ENCODE assay signal across 16 mouse cellular contexts in genomic region chr5:119300106-119300505, GRCm38 (mm10).
DNase-seq lines count a peak whose midpoint lies in the region; ATAC-seq lines count a peak whose summit lies in the region.
"Had no signal": no experiment of that assay in that cellular context is flagged by ENCODE, and none has a peak within 500 bp of the region (broad histone marks: within the 10 kb centered on the region; RNA-seq: fewer than 3 reads in every experiment).

No protein-coding gene starts in this region.

- H3K27me3 ChIP-seq in hindbrain, embryonic 11.5 days (ENCODE audit: control insufficient read depth, insufficient read depth, low read length), result no peaks in the 10 kb centered on the region
- no peaks in the 10 kb centered on the region for H3K27me3 ChIP-seq in hindbrain, embryonic 13.5 days
- peaks cover 2% of the 10 kb centered on the region; the same call in 1 of the 2 replicates for H3K27me3 ChIP-seq in forebrain, embryonic 11.5 days (ENCODE audit: control insufficient read depth, insufficient read depth, low read length)
- H3K27me3 ChIP-seq: embryonic facial prominence, embryonic 12.5 days; neural tube, embryonic 13.5 days had no signal

- H3K9me3 ChIP-seq in hindbrain, embryonic 11.5 days (ENCODE audit: control insufficient read depth, low read length), result no peaks in the 10 kb centered on the region
- H3K9me3 ChIP-seq in hindbrain, embryonic 13.5 days, result no peaks in the 10 kb centered on the region
- H3K9me3 ChIP-seq in forebrain, embryonic 11.5 days (ENCODE audit: control insufficient read depth, low read length), result no peaks in the 10 kb centered on the region
- H3K9me3 ChIP-seq: embryonic facial prominence, embryonic 12.5 days; neural tube, embryonic 13.5 days had no signal

- no peak for ATAC-seq in hindbrain, embryonic 11.5 days (ENCODE audit: low FRiP score)
- no peak for ATAC-seq in hindbrain, embryonic 13.5 days (ENCODE audit: low FRiP score)
- no peak for ATAC-seq in forebrain, embryonic 11.5 days (replicated peaks; ENCODE audit: low FRiP score)
- ATAC-seq: CD4-positive, CD25-positive, alpha-beta regulatory T cell, adult 4 months; forebrain, postnatal 0 days; midbrain, embryonic 16.5 days had no signal

- no peaks in the 10 kb centered on the region for H3K4me1 ChIP-seq in hindbrain, embryonic 11.5 days (replicated peaks; ENCODE audit: control insufficient read depth, insufficient read depth, low read length)
- H3K4me1 ChIP-seq in hindbrain, embryonic 13.5 days (replicated peaks), result no peaks in the 10 kb centered on the region
- H3K4me1 ChIP-seq in forebrain, embryonic 11.5 days (replicated peaks; ENCODE audit: control insufficient read depth, insufficient read depth, low read length), result peaks cover 3% of the 10 kb centered on the region; the same call in 1 of the 2 replicates

- no peak overlapping the region for H3K4me3 ChIP-seq in hindbrain, embryonic 11.5 days (ENCODE audit: low read depth, low read length)
- H3K4me3 ChIP-seq in hindbrain, embryonic 13.5 days, result no peak overlapping the region
- H3K4me3 ChIP-seq in forebrain, embryonic 11.5 days (ENCODE audit: low read depth, low read length), result no peak overlapping the region
- H3K4me3 ChIP-seq: embryonic facial prominence, embryonic 12.5 days; layer of hippocampus, adult 2 months; neural tube, embryonic 13.5 days had no signal

- H3K36me3 ChIP-seq in hindbrain, embryonic 11.5 days (ENCODE audit: control insufficient read depth, insufficient read depth, low read length), result no peaks in the 10 kb centered on the region
- H3K36me3 ChIP-seq in hindbrain, embryonic 13.5 days, result no peaks in the 10 kb centered on the region
- H3K36me3 ChIP-seq in forebrain, embryonic 11.5 days (ENCODE audit: control insufficient read depth, insufficient read depth, low read length), result no peaks in the 10 kb centered on the region
- H3K36me3 ChIP-seq: embryonic facial prominence, embryonic 12.5 days; neural tube, embryonic 13.5 days had no signal

- H3K4me2 ChIP-seq in hindbrain, embryonic 11.5 days (replicated peaks; ENCODE audit: low read depth, low read length), result no peak overlapping the region
- no peak overlapping the region for H3K4me2 ChIP-seq in hindbrain, embryonic 13.5 days
- no peak overlapping the region for H3K4me2 ChIP-seq in forebrain, embryonic 11.5 days (ENCODE audit: low read depth, low read length, severe bottlenecking)
- H3K4me2 ChIP-seq: embryonic facial prominence, embryonic 12.5 days; neural tube, embryonic 13.5 days had no signal

- H3K27ac ChIP-seq in hindbrain, embryonic 11.5 days (ENCODE audit: low read depth, low read length), result no peak overlapping the region
- no peak overlapping the region for H3K27ac ChIP-seq in hindbrain, embryonic 13.5 days
- no peak overlapping the region for H3K27ac ChIP-seq in forebrain, embryonic 11.5 days (ENCODE audit: low read depth, low read length)
- H3K27ac ChIP-seq: embryonic facial prominence, embryonic 12.5 days; layer of hippocampus, adult 2 months; neural tube, embryonic 13.5 days had no signal

- peak; percentile 10 for DNase-seq in hindbrain, embryonic 11.5 days (ENCODE audit: low spot score)
- peak; percentile 3 for DNase-seq in Muller cell, postnatal 12 days (ENCODE audit: inconsistent ontology term)
- DNase-seq in embryo, embryonic 9.5 days (ENCODE audit: extremely low spot score), result peak; percentile 37
- DNase-seq in kidney, postnatal 36 days, result peak; percentile 77
- no peak for DNase-seq in frontal cortex, adult 2 months (ENCODE audit: extremely low spot score in 1 of 2, low spot score in 1 of 2)
- no peak for DNase-seq in right cerebral cortex, postnatal 36 days (ENCODE audit: low spot score in 2 of 2)
- no peak for DNase-seq in forebrain, embryonic 11.5 days (ENCODE audit: low spot score)
- DNase-seq: adrenal gland, postnatal 14 days; forebrain, postnatal 0 days; thymus, postnatal 4 days had no signal

- 23% methylated on average over 7 of the region's 7 CpGs for WGBS in hindbrain, embryonic 11.5 days
- 22% methylated on average over 7 of the region's 7 CpGs for WGBS in hindbrain, embryonic 13.5 days
- WGBS in forebrain, embryonic 11.5 days, result 33% methylated on average over 7 of the region's 7 CpGs

- H3K9ac ChIP-seq in hindbrain, embryonic 11.5 days (ENCODE audit: low read depth, low read length), result no peak overlapping the region
- no peak overlapping the region for H3K9ac ChIP-seq in hindbrain, embryonic 13.5 days
- no peak overlapping the region for H3K9ac ChIP-seq in forebrain, embryonic 11.5 days (ENCODE audit: low read length)
- H3K9ac ChIP-seq: embryonic facial prominence, embryonic 12.5 days; forebrain, postnatal 0 days; neural tube, embryonic 13.5 days had no signal

Comparison
In these comparisons a context has a peak if more than half of its experiments do, and no peak if none do; other contexts are left out.
1. DNase-seq: peak in hindbrain, embryonic 11.5 days (single experiment), Muller cell, postnatal 12 days (single experiment), embryo, embryonic 9.5 days (single experiment) and kidney, postnatal 36 days (2 of 2); none in frontal cortex, adult 2 months (0 of 2), right cerebral cortex, postnatal 36 days (0 of 2) and forebrain, embryonic 11.5 days (single experiment).